Mouse (Mus musculus) forebrain, embryonic 11.5 days (tissue): ENCODE measurements around the gene Cyb5r1. TPM values are rescaled to one million over a fixed set of nuclear protein-coding genes. Genes with fewer than 3 reads are reported as not detected.

Source experiments
- ATAC-seq: fragments of 200-750 bp; cut with Nextera tagmentation; replicated peaks from 2 replicates; pipeline ENCODE4 v1.8.0; 2017; ENCODE audit warnings: moderate TSS enrichment; ENCODE audit not compliant: low FRiP score
- DNase-seq: peaks from one replicate; pipeline ENCODE4 v3.0.0-alpha.2; 2017; ENCODE audit warnings: low spot score
- H3K27ac ChIP-seq: fragments of 300-500 bp; sonication (generic); 2 replicates; pipeline ENCODE4 v1.5.1; 2014; ENCODE audit warnings: low read depth, low read length
- H3K27me3 ChIP-seq: fragments of 300-500 bp; sonication (generic); 2 replicates; pipeline ENCODE4 v1.6.1; 2014; ENCODE audit warnings: mild to moderate bottlenecking, low read length, mixed read lengths; ENCODE audit not compliant: control insufficient read depth, insufficient read depth
- H3K36me3 ChIP-seq: fragments of 300-500 bp; sonication (generic); 2 replicates; pipeline ENCODE4 v1.6.1; 2014; ENCODE audit warnings: mild to moderate bottlenecking, low read length, moderate library complexity, mixed read lengths; ENCODE audit not compliant: control insufficient read depth, insufficient read depth
- H3K4me1 ChIP-seq: fragments of 300-500 bp; sonication (generic); replicated peaks from 2 replicates; pipeline ENCODE4 v1.6.1; 2014; ENCODE audit warnings: low read length, mixed read lengths; ENCODE audit not compliant: control insufficient read depth, insufficient read depth
- H3K4me2 ChIP-seq: fragments of 300-500 bp; sonication (generic); 2 replicates; pipeline ENCODE4 v1.6.1; 2014; ENCODE audit warnings: low read depth, mild to moderate bottlenecking, low read length, moderate library complexity, mixed read lengths; ENCODE audit not compliant: severe bottlenecking
- H3K4me3 ChIP-seq: fragments of 300-500 bp; sonication (generic); 2 replicates; pipeline ENCODE4 v1.5.1; 2014; ENCODE audit warnings: low read depth, low read length
- H3K9ac ChIP-seq: fragments of 300-500 bp; sonication (generic); 2 replicates; pipeline ENCODE4 v1.6.1; 2014; ENCODE audit warnings: low read length
- H3K9me3 ChIP-seq: fragments of 300-500 bp; sonication (generic); 2 replicates; pipeline ENCODE4 v1.6.1; 2016; ENCODE audit warnings: low read length, mixed read lengths; ENCODE audit not compliant: control insufficient read depth
- WGBS: fragments of 180-500 bp; shearing (Covaris S2); extraction: QIAGEN DNeasy Blood & Tissue Kit; methylation state at CpG from one replicate; pipeline ENCODE4 v1.1.7; 2014; 5-methylcytosine and 5-hydroxymethylcytosine counted together
- polyA plus RNA-seq: library from polyadenylated mRNA; unstranded; fragments of >200 nt; fragmentation: Nextera tagmentation; extraction: Ambion mirVana; gene quantifications from 2 replicates; pipeline ENCODE4 v1.2.1, GENCODE M21; 2014

The Cyb5r1 gene
- 24.5 and 25.8 TPM in 2 replicates for polyA plus RNA-seq

DNA sequence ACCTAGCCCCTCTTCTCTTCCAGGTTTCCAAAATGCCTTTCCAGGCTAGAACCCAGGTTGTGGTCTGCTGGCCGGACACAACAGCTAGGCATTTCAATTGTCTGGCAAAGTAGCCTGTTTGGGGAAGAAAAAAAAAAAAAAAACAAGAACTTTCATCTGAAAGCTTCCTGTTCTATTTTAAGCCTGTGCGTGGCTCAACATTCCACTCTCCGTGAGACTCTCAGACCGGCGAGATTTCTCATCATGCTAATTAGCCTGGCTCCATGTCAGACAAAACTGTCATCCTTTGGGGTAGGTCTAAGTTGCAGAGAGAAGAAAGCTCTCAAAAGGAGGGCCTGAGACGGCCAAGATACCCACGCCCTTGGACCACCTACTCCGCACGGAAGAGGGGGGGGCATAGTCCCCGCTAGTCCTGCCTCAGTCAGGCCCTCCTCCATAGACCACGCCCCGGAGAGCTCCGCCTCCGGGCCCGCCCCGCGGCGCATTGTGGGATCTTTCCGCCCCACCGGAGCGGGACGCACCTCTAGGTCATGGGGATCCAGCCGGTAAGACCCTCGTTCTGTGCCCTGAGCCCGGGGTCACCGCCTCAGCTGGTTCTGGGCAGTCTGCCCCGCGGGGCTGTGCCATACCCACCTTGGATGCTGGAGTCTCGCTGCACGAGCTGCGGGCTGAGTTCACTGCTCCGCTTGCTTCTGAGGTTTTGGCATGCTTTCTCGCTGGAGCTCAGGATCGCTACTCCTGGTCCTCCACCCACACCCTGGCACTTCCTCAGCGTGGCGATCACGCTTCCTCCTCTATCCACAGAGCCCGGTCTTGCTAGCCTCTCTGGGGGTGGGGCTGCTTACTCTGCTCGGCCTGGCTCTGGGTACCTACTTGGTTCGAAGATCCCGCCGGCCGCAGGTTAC lies at the start of gene Cyb5r1:
Gene Cyb5r1, plus strand, starts transcription at position 51 of the 905 bp plus-strand sequence.
- no peak within 1 kb of the TSS for H3K27ac ChIP-seq
- peak; percentile 99 for ATAC-seq

DNA sequence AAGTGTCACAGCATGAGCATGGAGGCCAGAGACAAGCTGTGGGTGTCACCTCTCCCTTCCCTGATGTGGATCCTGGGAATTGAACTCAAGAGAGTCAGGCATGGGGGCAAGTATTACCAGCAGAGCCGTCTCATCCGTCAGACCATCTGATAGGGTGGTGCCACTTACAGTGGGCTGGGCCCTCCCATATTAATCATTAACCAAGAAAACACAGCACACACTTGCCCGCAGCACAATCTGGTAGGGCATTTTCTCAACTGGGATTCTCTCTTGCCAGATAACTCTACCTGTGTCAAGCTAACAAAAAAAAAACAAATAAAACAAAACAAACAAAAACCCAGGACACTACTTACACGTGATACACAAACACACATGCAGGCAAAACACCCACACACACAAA lies 47.9 kb upstream of the Cyb5r1 start:
- ATAC-seq (no peak), DNase-seq (no peak)
- Histone ChIP-seq H3K9ac (no peak overlapping the region), H3K9me3 (no peaks in the 10 kb centered on the region), H3K4me3 (no peak overlapping the region), H3K36me3 (peaks cover 18% of the 10 kb centered on the region), H3K4me1 (peaks cover 3% of the 10 kb centered on the region), H3K27me3 (no peaks in the 10 kb centered on the region), H3K4me2 (no peak overlapping the region), H3K27ac (no peak overlapping the region)
- WGBS: 93% methylated on average over 4 of the region's 4 CpGs

More for the DNA sequence above, at the start of gene Cyb5r1:
- peak within 1 kb of the TSS; percentile 73 for H3K9ac ChIP-seq
- peak within 1 kb of the TSS; percentile 56 for H3K4me3 ChIP-seq
- DNase-seq: peak; percentile 91
- H3K4me2 ChIP-seq: peak within 1 kb of the TSS; percentile 84
- no peaks in the 10 kb centered on the region for H3K36me3 ChIP-seq
- 0 out of 2 replicates have a peak, but pooled peaks cover 2% of the 10 kb centered on the region for H3K4me1 ChIP-seq
- 2% methylated on average over 43 of the region's 43 CpGs for WGBS
- no peaks in the 10 kb centered on the region for H3K27me3 ChIP-seq
- no peaks in the 10 kb centered on the region for H3K9me3 ChIP-seq

DNA sequence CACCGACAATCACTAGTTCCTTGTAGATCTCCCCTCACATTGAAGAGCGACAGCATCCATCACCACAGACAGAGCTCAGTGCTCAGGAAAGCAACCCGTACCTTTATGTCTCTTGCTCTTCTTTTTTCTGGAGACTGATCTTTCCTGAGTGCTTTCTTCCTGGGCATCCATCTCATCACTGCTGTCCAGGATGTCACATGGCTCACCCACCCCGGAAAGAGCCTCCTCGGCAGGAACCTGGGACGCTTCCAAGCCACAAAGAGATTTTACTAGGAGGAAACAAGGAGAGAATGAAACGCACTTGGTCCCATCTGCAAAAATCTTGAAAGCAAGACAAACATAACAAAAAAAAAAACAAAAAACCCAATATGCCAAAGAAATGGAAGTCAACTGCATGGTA lies 44.7 kb upstream of the Cyb5r1 start:
- peaks cover 8% of the 10 kb centered on the region for H3K36me3 ChIP-seq
- H3K9ac ChIP-seq: no peak overlapping the region; the same call in 1 of the 2 replicates
- no peak for ATAC-seq
- H3K4me1 ChIP-seq: peaks cover 3% of the 10 kb centered on the region
- peak overlapping the region; percentile 89 for H3K4me3 ChIP-seq
- H3K9me3 ChIP-seq: no peaks in the 10 kb centered on the region
- no peak for DNase-seq
- peak overlapping the region; percentile 70 for H3K4me2 ChIP-seq
- H3K27ac ChIP-seq: no peak overlapping the region
- WGBS: 83% methylated on average over 7 of the region's 7 CpGs
- no peaks in the 10 kb centered on the region for H3K27me3 ChIP-seq

DNA sequence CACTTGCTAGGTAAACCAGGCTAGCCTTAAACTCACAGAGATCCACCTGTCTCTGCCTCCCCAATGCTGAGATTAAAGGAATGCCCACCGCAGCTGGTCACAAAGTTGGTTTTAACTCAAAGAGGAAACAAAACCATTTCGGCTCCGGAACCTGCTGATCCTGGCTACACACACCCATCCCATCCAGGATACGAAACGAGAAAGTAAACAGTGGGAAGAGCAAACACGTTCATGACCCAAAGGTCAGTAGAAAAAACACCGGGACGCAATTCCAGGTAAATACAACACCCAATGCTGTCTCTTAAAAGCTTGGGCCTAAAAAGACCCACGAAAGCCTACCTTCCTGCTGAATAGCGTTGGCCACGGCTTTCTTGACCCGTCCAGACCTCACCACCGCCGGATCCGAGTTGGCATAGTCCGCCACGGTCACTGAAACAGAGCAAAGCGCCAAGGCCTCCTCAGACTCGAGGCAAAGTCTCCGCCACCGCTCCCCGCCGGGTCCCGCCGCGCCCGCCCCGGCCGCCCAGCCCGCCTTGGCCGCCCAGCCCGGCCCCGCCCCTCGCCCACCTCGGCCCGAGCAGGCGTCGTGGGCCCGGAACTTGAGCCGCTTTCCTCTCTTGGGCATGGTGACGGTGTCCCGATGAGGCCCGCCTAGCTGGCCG lies 44.0 kb upstream of the Cyb5r1 start:
- 3% methylated on average over 42 of the region's 44 CpGs for WGBS
- H3K4me1 ChIP-seq: peaks cover 3% of the 10 kb centered on the region
- H3K27ac ChIP-seq: 0 out of 2 replicates have a peak overlapping the region, but pooled peaks have one; percentile 25
- DNase-seq (no peak), ATAC-seq (peak; percentile 85; the same call in 1 of the 2 replicates)
- no peaks in the 10 kb centered on the region for H3K9me3 ChIP-seq
- H3K4me3 ChIP-seq: peak overlapping the region; percentile 89
- H3K9ac ChIP-seq: peak overlapping the region; percentile 92
- H3K27me3 ChIP-seq: no peaks in the 10 kb centered on the region
- peak overlapping the region; percentile 70 for H3K4me2 ChIP-seq
- peaks cover 8% of the 10 kb centered on the region for H3K36me3 ChIP-seq

DNA sequence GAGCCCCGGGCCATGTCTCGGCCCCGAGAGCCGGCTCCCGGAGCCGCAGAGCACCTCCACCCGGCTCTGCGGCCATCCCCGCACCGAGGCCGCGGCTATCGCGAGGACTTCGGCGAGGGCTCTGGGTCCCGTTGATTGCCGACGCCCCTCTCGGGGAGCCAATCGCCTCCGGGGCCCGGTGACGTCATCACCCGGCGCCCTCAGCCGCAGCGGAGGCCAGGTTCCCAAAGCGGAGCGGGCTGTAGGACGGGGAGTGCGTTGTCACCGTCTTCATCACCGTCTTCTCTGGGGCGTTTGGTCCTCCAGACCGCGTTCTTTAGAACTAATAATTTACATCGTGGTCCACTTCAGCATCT lies 43.5 kb upstream of the Cyb5r1 start, which contains the start of gene Tmem183a:
Gene Tmem183a, minus strand, starts transcription at position 123 of the 356 bp plus-strand sequence.
- peak within 1 kb of the TSS; percentile 84 for H3K4me2 ChIP-seq
- H3K4me1 ChIP-seq: peaks cover 3% of the 10 kb centered on the region
- DNase-seq (peak; percentile 98), ATAC-seq (peak; percentile 97)
- H3K9me3 ChIP-seq: no peaks in the 10 kb centered on the region
- peak within 1 kb of the TSS; percentile 92 for H3K9ac ChIP-seq
- peak within 1 kb of the TSS; percentile 89 for H3K4me3 ChIP-seq
- under 1% methylated on average over 38 of the region's 38 CpGs for WGBS
- H3K27me3 ChIP-seq: no peaks in the 10 kb centered on the region
- H3K36me3 ChIP-seq: peaks cover 8% of the 10 kb centered on the region
- 0 out of 2 replicates have a peak within 1 kb of the TSS, but pooled peaks have one; percentile 25 for H3K27ac ChIP-seq

DNA sequence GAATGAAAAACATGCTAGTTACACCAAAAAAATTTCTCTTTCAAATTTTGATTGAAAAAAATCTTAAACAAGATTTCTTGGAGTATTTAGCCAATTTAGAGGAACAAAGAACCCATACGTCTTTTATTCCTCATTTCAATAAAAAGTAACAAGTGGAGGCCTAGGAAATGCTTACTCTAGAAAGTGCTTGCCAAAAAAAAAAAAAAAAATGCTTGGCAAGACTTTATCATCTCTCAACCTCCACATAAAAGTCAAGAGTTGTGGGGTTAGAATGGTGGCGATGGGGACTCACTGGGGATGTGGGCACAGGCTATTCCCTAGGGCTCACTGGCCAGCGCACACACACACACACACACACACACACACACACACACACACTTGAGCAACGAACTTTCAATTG lies 42.2 kb upstream of the Cyb5r1 start:
- H3K4me1 ChIP-seq: peaks cover 3% of the 10 kb centered on the region
- peaks cover 4% of the 10 kb centered on the region; the same call in 1 of the 2 replicates for H3K36me3 ChIP-seq
- no peak overlapping the region for H3K27ac ChIP-seq
- no peaks in the 10 kb centered on the region for H3K27me3 ChIP-seq
- H3K9me3 ChIP-seq: no peaks in the 10 kb centered on the region
- H3K4me3 ChIP-seq: no peak overlapping the region
- no peak overlapping the region for H3K4me2 ChIP-seq
- no peak overlapping the region for H3K9ac ChIP-seq
- ATAC-seq (no peak), DNase-seq (no peak)
- WGBS: 81% methylated on average over 4 of the region's 4 CpGs

DNA sequence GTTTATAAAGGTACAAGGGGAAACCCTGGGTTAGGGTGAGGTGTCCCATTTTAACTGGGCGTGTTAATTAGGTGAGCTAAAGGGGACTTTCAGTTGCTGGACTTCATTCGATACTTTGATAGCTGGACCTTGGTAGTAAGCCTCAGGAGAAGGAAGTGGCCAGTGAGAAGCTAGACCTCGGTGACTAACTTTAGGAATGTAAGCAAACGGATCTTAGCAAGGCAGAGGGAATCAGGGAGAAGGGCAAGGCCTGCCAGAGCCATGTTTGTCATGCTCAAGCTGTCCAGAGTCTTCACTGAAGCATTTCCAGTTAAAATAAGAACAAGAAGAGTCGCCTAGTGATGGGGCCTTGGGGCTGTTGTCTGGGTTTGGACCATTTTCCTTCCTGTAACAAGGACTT lies 39.9 kb upstream of the Cyb5r1 start:
- WGBS: 70% methylated on average over 5 of the region's 5 CpGs
- Histone ChIP-seq H3K9ac (no peak overlapping the region), H3K27me3 (no peaks in the 10 kb centered on the region), H3K27ac (no peak overlapping the region), H3K9me3 (no peaks in the 10 kb centered on the region), H3K4me3 (no peak overlapping the region), H3K4me1 (peaks cover 3% of the 10 kb centered on the region), H3K4me2 (no peak overlapping the region), H3K36me3 (no peaks in the 10 kb centered on the region)
- ATAC-seq (no peak), DNase-seq (no peak)

DNA sequence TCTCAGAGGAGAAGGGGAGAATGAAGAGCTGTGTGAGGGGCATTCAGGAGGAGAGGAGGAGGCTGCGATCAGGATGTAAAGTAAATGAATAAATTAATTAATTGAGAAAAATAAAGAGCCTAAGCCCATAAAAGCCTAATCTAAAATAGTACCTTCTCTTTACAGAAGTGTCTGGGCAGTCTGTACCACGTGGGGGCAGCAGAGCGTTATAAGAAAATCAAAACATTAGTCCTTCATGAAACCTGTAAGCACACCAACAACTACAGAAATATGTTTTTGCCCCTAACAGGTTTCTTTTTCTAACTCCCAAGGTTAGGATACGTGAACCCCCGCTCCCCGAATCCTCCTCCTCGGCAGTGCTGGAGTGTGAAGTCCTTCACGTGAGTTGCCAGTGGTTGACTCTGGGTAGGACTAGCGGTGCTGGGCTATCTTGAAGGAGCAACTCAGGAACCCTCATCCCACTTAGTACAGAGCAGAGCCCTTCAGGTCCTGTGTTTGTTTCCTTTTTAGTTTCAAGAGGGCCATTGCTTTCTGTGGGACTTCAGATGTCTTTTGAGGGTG lies 36.5 kb upstream of the Cyb5r1 start:
- no peaks in the 10 kb centered on the region for H3K9me3 ChIP-seq
- no peak overlapping the region for H3K4me3 ChIP-seq
- H3K4me2 ChIP-seq: no peak overlapping the region
- 57% methylated on average over 9 of the region's 9 CpGs for WGBS
- DNase-seq: peak; percentile 61
- no peaks in the 10 kb centered on the region for H3K27me3 ChIP-seq
- ATAC-seq: no peak
- no peak overlapping the region for H3K9ac ChIP-seq
- no peak overlapping the region for H3K27ac ChIP-seq
- no peaks in the 10 kb centered on the region for H3K4me1 ChIP-seq
- no peaks in the 10 kb centered on the region for H3K36me3 ChIP-seq
